Mouse (Mus musculus) urinary bladder, postnatal 25 days (tissue): ENCODE results near the gene Dnajc12.
"Not testable (repeated sequence)": the region's sequence is repeated elsewhere in the genome, so short reads cannot be mapped to it uniquely, and the experiment has no call there.

Experiments
- DNase-seq: peaks from one replicate; pipeline ENCODE4 v3.0.0; 2022; ENCODE audit warnings: low spot score

The Dnajc12 gene

DNA sequence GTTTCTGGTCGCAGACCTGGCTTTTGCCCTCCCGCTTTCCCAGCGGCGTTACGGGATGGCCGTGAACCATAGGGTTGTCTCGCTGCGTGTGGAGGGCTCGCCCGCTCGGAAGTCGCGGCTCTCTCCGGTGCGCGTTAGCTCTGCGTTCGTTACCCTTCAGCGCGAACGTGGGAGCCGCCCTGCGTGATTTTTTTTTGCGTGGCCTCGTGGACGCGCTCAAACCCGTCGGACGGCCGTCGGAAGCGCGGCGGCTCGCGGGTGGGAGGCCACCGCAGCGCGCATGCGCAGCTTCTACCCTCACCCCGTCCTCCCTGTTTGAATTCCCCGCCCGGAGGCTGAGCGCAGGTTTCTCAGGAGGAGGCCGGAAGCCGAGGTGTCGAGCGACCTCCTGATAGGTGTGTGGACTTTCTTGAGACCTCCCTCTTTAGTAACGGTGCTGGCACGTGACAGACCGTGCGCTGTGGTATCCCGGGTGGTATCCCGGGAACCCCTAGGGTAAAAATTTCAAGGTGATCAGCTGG lies 47.6 kb downstream of the Dnajc12 start, which contains the start of gene Ctnna3:
Gene Ctnna3 (plus strand): TSS at position 314 of the 521 bp plus-strand sequence.
- DNase-seq: peak; percentile 71

DNA sequence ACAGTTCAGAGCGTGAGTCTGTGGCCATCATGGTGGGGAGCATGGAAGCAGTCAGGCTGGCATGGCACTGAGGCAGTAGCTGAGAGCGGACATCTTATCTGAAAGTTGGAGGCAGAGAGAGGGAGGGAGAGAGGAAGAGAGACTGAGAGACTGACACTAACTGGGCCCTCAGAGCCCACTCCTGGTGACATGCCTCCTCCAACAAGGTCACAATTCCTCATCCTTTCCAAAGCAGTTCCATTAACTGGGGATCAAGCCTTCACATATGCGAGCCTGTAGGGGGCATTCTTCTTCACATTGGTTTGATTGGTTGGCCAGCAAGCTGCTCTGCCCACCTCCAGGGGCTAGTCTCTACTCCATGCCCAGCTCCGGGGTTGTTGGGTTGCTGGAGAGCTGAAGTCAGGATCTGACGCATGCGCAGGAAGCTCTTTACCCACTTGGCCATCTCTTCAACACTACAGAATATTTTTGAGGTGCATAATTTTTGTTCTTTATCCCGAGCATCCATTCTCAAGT lies 49.0 kb downstream of the Dnajc12 start:
- no peak for DNase-seq

DNA sequence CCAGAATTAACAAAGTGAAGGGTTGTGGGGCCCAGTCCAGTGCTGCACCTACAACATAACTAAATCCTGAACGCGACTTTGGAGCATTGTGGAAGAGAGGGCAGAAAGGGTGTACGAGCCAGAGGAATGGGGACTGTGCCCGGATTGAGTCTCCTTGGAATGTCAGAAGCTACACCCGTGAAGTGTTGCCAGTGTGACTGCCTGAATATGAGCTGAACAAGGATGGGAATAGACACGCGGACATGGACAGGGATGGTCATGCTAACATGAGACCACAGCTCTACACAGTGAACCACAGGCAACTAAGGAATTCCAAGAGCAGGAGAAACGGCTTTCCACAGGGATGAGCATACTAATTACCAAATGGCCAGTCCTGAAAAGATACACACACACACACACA lies 49.9 kb downstream of the Dnajc12 start:
- DNase-seq: no peak

DNA sequence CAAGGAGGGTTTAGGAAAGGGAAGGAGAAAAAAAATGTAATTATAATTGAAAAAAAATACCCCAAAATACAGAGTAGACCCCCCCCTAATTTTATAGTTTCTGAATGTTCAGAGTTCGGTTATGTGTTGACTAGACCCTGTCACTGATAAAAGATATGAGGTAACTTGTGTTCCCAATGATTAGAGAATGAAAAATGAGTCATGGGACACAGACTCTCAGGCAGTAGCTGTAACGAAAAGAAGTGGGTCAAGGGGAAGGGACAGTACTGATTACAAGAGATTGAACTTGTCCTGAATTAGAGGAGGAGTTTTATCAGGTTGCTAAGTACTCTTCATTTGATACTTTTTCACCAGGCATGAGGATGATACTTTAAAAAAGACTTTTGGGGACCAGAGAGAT lies 50.6 kb downstream of the Dnajc12 start:
- DNase-seq: no peak

DNA sequence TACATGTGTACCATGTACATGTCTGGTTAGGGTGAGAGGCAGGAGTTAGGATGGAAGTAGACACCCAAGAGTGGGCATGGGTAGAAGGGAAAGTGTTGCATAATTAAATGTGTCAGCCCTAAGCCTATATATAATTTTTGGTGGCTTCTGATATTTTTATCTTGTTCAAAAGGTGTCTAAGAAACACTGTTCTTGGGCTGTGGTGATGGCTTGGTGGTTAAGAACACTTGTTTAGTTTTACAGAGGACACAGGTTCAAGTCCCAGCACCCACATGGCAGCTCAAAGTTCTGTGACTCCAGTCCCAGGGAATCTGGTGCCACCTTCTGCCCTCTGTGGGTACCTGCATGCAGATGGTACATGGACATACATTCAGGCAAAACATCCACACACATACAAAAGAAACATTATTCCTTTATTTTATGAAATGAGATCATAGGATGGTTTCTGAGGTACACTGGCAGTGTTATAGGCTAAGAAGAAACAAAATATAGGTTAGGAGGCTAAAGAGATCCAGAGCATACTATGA lies 56.6 kb downstream of the Dnajc12 start:
- no peak for DNase-seq

DNA sequence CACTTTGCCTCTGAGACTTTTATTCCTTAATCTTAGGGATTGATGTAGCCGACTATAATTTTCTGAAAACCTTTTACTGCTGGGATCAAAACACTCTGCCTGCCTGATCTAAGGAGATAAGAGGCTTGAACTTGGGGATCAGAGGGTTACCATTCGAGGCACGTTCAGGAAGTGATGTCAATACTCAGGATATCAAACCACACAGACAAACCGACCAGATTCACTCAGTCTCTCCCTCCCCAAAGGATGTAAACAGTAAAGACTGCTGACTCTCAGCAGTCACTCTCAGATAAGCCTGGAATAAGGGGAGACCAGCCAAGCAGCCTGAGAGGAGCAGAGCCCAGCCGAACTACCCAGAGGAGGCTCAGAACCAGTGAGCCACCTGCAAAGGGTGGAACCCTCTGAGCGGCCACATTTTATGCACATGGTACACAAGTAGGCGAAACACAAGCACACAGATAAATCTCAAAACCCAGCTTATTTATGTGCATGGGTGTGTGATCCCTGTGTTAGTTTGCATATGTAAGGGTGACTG lies 57.5 kb downstream of the Dnajc12 start:
- no peak for DNase-seq

DNA sequence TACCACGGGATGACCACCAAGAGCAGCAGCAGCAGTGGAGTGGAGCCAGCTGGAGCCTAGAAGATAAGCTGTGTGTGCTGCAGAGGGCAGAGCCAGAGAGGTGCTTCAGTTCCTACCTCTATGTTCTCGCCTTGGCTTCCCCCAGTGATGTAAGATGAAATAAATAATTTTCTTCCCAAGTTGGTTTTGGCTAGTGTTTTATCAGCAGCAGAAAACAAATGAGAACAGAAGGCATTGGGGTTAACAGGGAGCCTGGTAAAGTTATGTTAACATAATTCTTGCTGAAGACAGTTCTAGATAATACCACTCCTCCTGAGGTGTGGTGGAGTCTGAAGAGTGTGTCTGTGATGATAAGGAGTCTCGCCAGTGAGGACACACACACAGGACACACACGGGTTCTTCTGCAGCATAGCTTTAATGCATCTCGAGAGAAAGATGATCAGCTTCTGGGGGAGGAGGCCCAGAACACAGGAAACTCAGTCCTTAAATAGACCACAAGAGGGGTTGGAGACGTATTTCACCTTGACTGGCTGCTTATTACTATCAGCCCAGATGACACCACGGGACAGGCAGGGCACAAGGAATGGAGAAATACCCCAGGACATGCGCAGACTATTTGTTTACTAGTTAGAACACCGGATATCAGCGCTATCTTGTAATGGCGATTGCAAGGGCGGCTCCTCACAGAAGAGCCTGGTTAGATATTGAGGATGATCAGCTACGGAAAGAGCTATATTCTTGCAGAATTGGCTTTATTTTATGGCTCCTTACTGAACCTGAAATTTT lies 62.6 kb downstream of the Dnajc12 start:
- not testable (repeated sequence) for DNase-seq

DNA sequence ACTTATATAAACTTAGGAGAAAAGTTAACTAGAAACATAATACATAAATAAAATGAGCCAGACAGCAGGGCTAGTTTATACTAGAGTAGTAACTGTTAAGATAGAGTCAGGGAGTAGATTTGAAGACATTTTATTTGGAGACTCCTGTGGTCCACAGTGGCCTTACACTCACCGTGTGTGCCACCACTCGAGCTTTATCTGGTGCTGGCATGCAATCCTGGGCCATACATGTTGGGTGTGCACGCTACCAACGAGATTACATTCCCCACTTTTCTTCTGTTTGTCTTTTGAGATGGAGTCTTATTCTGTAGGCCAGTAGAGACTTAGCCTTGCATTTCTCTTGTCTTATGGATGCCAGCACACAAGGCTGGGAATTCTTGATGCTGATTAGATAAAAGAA lies 71.7 kb downstream of the Dnajc12 start:
- no peak for DNase-seq

DNA sequence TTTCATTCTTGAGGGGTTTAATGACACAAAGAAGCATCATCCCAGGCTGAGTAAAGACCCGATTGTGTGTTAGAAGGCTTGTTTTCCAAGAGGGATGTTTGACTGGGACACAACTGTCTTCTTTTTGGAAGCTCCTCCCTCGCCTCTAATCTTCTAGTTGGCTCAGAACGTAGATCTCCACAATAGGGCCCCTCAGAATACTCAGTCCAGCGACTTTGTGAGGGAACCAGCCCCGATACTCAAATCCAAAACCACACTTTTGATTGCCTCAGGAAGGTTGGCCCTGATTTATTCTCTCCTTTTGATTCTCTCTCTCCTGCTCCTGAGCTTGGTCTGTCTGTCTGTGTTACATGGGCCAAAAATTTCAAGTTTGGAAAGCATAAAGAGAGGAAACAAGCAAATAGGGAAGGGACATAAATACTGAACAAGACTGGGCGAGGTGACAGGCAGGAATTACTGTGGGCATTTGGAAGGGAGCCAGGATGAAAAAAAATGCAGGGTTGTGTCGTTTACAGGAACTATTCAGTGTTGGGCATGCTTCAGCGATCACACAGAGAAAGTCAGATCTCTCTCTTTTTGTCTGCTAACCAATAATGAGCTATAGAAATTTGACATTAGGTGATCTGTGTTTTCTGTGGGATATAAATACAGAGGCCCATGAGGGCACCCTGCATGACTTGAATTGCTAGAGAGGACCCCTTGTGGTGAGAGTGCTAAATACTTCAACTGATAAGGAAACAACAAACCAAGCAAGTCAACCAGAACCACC lies 73.1 kb downstream of the Dnajc12 start:
- DNase-seq: no peak

DNA sequence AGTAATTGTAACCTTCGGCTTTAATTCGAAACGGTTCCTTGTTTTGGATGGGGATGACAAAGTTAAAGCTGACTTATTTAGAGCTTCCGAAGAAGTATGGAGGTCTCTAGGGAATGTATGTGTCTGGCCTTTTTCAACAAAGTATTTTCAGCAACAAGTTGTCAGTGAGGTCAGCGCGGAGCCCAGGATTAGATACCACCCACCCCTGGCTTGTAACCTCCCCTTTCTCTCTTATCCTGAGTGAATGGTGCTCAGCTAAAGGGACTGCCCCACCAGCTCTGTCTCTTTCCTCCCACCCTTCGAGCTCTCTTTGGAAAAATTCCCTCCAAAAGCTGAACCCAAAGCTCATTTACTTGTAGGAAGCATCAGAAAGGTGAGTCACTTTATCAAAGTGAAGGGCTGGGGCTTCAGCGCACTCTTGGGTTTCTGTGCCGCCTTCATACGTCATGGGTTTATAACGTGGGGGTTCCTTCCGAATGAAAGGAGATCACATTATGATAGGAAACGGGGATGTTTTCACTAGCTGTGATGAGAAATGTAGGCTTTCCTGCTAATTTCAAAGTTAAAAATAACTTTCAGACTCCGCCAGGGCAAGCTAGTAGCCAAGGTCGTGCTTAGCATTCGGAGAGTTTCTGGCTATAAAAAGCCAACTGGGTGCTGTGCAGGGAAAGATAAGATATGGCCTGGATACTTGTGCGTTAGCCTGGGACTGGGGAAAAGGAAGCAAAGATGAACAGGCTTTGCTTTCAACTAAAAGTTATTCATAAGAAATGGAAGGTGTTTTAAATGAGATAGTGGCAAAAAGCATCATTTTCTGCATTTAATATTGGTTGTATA lies 75.3 kb downstream of the Dnajc12 start:
- DNase-seq: no peak
